Mouse (Mus musculus) ovary, postnatal 36 days (tissue): ENCODE data around the gene Elavl4.

Experiments
- DNase-seq: peaks from one replicate; pipeline ENCODE4 v3.0.0; 2022; ENCODE audit warnings: low spot score, mixed read lengths

Elavl4 gene

DNA sequence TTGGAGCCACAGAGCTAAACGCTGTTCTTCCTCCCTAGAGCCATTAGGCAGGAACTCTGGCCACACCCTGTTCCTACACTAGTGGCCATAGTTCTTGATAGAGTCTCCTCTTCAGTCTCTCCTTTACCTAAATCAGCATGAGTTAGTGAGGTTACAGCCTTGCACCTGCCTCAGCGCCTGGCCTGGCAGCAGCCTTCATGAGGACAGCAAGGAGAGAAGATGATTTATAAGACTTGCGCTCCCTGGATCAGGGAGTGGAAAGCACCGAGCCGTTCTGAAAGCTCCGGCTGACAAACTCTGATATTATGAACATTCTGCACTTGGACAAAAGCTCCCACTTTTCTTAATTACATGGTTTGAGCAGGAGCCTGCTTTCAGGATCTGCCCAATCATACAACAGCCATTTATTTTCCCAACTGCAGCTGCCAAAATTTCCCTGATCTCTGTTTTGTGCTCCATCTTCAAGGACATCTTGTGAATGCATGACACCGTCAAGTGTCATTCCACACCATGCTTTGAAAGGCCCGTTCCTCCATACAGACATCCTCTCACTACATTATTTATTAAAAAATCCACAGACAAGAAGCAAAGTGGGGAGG lies 87.3 kb downstream of the Elavl4 start:
- DNase-seq = no peak

DNA sequence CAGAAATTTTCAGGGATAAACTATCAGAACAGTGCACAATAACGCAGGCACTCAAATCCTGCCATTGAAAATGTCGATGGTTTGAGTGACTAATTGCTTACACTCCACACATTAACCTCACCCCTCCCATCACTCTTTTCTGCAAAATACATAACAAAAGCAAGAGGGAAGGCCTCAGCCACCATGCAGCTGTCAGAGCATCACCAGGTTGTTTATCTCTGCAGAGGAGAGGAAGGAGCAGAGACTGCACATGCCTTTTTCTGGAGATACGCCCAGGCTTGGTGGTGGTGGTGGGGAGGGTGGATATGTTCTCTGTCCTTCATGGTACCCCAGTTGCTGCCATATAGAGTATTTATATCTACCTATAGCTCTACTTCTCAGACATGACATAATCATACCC lies 94.3 kb downstream of the Elavl4 start:
- DNase-seq = no peak

DNA sequence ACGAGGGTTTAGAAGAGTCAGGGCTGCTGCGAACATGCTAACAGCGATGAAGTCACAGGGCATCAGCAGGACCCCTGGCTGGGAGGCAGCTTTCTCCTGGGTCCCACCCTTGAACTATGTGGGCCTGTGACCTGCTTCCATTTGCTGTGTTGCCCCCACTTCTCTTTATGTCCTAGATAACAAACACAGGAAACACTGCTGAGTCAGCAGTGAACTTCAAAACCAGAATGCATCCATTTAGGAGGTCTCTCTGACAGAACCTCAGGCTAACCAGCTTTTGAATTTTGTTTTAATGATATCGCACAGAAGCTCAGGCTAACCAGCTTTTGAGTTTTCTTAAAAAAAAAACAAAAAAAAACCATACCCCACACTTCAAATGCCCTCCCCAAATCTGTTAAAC lies 96.1 kb downstream of the Elavl4 start:
- no peak for DNase-seq

DNA sequence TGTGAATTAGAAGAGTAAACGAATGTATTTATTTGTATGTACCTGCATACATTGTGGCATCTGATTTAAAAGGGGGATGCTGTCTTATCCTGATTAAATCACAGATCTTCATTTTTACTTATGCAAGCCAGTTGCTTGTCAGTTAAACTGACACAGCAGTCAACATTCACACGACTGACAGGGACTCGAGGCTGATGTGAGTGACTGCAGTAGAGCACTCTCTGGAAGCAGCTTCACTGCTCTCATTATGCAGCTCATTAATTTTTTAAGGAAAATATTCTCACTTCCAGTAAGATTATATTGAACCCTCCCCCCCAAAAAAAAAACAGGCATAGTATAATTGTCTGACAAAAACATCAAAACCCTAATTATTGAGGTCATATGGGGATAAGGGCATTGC lies 101.7 kb downstream of the Elavl4 start:
- no peak for DNase-seq

DNA sequence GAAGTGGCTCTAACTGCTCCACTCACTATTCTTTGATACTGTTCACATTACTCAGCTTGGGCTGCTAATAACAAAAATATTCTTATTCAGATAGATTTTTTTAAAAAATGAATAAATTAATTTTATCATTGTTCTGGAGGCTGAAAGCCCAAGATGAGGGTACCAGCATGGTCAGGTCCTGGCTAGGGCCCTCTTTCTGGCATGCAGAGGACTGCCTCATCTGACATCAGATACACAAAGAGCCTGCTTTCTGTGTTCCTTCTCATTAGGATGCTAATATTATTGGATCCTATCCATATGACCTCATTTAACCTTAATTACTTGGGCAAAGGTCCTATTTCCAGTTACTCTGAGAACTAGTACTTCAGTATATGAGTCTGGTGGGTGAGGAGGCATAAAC lies 108.8 kb downstream of the Elavl4 start:
- no peak for DNase-seq

DNA sequence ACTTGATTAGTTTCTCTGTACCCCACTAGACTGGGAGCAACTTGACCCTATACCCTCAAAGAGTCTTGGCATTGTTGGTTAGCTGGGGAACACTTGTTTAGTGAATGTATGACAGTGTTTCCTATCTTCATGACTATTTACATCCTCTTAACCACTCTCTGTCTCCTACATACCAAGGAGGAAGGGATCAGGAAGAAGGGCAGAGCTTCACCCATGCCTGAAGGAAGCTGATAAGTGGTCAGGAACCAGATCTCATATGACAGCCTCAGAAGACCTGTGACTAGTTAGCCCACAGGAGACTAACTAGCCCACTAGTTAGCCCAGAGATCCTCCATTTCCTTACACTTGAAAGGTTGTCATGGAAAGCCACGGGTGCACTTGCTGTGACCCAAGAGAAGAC lies 117.2 kb downstream of the Elavl4 start:
- no peak for DNase-seq

DNA sequence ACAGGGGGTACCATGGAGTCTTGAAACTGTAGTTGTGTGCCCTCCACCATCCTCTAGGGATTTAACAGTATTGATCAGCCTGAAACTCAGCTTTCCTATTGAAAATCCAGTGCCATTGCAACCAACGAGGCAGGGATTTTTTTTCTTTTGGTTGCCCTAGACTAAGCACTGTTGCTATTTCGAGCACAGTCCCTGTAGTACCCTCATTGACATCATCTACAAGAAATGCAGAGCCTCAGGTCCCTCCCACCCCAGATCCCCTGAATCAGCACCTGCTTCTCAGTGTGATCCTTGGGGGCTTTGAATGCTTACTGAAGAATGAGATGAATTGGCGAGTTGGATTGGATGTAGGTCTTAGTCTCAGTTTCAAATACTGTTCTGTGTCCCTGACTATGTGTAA lies 119.4 kb downstream of the Elavl4 start:
- DNase-seq = no peak

DNA sequence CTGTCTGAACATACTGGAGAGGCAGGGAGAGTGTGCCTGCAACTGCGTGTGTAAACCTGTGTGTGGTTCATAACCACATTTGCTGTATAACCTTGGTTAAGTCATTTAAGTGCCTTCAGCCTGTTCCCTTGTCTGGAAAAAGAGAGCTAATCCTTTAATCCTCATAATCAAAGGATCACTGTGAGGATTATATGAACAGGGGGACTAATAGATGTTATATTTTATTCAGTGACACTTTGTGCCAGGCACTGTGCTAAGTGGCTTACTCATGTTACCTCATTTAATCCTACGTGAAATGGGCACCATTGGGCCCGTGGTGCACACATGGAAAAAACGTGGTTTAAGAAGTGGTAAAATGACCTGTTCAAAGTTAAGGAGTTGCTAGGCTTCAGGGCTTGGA lies 119.9 kb downstream of the Elavl4 start:
- no peak for DNase-seq

DNA sequence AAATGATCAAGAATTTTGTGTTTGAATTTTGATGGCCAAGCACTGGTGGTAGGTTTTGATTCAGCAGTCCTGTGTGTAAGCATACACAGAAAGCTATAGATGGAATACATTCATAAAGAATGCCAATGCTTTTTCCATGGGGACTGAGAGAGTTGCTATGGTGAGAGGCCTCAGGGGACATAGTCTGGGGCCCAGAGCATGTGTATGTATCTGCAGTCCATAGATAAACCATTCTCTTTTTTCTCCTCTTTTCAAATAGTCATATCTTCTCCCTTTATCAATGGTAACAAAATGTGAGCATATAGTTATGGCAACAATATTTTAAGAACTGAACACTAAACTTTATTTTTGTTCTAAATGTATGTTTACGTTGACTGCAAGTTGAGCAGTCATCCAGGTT lies 122.1 kb downstream of the Elavl4 start:
- no peak for DNase-seq

DNA sequence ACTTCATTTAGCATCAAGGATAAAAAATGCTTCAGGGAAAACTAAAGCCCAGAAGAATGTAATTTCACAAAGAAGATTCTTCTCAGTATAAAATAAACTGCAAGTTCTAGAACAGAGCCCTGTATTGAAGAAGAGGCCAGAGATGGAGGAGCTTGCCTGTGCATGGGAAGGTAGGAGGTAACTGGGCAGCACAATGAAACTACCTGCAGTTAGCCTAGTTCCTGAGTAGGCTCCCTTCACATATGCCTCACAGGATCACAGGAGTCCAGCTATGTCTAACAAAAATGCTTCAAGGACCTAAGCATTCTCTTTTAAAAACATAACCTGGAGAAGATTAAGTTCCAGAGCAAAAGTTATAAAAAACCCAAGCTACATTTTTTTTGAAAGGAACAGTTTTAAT lies 122.5 kb downstream of the Elavl4 start:
- no peak for DNase-seq

DNA sequence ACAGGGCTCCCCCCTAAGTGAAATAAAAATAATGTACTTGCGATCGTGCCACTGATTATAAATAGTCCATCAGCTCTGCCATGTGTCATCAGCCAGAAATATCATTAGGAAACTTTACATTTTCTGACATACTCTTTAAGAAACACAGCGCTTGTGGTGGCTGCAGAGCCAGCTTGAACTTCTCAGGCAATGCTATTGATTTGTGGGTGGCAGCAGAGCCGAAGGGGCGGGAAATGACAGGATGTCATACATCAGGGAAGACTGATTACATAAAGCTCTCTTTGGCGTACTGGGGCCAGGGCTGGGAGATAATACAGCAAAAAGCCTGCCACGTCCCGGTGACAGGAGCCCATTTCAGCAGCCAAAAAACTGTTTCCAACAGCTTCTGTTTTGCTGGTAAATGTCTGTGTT lies 124.1 kb downstream of the Elavl4 start:
- DNase-seq = no peak

DNA sequence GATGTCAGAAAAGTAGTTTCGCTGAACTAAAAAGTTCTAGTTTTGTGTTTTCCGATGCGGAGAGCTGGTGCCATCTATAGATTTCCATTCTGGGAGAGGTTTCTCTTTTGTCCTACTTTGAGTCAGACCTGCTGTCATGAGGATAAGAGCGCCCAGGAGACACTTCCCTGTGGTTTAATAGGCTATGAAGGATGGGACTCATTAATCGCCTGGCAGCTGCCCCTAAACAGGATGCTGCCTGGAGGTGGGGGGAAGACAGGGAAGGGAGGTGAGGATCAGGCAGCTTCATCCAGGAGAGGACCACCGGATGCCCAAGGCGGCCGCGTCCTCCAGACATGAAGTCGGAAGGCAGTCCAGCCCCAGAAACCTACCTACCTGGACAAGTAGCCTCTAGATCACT lies 126.2 kb downstream of the Elavl4 start:
- no peak for DNase-seq

DNA sequence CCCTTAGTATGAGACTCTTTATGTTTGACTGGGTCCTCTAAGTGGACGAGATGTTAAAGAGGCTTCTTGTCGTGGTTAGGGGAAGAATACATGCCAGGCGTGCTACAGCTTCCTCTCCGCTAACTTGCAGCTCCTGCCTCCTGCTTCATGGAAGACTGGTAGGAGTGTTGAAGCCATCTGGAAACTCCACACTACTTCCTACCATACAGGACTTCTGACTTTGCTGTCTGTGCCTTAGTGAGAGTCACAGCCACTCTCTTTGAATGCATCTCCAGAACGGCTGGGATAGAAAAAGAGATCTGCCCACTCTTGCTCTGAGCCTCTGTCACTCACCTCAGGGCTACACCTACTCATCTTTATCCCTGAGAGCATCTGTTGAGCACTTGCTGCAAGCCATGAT lies 132.9 kb downstream of the Elavl4 start:
- no peak for DNase-seq

DNA sequence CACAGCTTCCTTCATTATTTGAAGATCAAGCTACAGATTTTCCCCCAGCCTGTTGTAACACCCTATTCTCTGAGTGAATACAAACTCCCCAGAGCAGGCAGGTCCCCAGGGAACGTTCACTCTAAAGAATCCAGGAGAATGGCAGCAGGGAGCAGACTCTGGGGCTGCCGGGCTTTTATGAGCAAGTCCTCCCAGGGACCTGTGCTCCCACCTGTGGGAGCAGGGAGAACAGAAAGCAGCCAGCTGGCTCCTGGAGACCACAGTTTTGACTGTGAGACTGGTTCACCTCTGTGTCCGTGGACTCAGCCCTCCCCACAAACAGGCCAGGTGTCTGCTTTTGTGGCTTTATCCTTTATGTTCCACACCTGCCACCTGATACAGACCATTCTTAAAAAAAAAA lies 134.2 kb downstream of the Elavl4 start:
- no peak for DNase-seq

DNA sequence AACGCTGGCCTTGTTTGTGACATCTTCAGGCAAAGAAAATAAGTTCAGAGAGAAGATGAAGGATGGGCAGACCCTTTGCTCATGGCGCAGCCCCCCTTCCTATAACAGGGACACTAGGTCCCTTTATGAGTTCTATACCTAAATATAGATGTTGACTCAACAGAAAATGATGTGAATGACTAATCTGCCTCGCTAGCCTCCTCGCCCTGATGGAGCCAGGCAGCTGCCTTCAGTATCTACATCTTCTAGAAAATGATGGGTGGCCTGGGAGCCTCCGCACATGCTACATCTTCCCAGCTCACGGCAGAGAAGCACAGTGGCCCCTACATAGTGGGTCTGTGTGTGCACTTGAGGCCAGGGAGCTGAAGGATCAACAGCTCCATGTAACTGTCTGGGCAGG lies 137.2 kb downstream of the Elavl4 start:
- DNase-seq = no peak

DNA sequence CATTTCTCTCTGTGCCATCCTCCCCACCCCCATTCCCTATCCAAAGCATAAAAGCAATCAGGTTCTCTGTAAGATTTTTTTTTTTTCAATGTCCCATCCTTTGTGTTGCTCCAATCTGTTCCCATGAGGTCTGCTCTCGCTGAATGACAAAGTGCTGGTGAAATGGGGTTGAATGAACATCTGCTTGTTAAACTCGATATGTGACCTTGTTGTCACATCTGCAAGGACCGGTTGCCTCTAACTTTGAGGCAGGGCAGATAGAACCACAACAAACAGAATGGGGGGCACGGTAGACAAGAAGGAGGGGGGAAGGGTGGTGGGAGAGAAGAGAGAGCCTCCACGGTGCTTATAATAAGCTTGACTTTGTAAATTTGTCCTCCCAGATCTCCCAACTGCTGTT lies 138.0 kb downstream of the Elavl4 start:
- DNase-seq = no peak

DNA sequence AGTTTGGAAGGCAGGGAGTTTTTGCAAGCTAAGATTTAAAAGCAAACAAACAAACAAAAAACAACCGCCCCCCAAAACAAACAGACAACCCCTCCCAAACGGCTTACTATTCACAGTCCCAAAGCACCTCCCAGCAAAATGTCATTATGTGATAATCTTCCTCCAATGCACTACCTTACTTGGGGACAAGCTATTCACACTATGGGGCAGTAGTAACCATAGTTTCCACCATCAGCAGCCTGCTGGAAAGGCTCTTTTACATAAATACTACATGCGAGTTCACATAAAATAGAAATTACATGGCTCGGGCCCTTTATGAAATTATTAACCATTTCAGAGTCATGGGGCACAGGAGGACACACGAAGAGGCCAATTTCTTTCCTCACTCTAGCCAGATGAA lies 141.5 kb downstream of the Elavl4 start:
- no peak for DNase-seq

DNA sequence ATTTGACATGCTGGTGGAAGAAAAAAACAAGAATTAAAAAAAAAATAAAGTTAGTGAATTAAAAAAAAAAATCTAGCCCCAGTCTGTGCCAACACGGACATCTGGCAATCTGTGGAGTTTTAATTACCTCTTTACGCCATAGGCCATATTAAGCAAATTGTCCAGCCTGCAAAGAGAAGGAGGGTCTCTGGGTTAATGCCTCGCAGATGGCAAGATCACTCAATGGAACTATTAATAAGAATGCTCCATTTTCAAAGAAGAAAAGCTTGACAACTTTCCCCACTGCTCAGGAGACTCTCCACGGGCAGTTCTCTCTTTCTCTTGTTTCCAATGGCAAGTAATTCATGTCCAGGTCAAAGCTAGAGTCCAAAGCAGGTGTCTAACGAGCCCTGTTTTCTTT lies 142.1 kb downstream of the Elavl4 start:
- DNase-seq = no peak

DNA sequence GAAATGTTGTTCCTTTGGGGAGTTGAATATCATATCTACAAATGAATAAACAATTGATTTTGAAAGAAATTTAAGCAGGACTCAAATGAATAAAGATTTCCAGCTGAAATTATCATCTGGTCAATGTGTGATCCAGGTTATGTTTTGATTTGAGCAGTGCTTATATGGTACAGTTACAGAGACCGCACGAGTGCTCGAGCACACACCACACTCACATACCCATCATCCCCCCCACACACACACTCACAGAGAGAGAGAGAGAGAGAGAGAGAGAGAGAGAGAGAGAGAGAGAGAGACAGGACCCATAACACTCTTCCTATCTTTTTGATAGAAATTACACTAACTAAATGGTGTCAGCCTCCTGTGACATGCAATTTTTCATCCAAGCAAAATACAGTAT lies 150.0 kb downstream of the Elavl4 start:
- DNase-seq = no peak

DNA sequence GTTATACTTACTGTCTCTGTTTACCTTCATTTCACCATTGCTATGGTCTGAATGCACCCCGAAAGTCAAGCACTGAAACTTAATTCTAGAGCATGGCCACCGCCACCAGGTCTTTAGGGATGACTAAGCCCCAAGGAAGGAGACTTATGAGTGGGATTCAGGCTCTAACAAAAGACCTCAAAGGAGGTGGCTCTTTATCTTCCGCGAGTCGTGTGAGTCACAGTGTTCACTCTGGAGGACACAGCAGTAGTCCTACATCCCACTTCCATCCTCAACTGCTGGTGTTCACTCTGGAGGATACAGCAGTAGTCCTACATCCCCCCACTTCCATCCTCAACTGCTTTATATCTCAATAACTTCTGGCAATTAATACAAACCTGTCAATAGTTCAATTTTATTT lies 151.8 kb downstream of the Elavl4 start:
- no peak for DNase-seq

DNA sequence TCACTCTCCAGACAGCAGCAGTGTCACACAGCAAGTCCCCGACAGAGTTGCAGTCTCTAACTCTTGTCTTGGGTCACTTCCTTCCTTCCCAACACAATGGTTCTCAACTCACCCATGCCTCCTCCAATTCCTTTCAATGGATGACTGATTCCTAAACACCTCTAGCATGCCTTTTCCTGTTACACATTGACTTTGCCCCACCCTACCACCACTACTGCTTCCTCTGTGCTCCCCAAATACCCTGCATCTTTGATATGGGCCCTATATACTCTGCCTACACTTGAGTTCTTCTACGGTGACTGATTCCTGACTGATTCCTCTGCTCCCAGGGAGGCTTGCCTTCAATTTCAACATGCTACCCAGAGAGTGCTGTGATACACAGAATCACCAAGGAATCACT lies 153.1 kb downstream of the Elavl4 start:
- no peak for DNase-seq

DNA sequence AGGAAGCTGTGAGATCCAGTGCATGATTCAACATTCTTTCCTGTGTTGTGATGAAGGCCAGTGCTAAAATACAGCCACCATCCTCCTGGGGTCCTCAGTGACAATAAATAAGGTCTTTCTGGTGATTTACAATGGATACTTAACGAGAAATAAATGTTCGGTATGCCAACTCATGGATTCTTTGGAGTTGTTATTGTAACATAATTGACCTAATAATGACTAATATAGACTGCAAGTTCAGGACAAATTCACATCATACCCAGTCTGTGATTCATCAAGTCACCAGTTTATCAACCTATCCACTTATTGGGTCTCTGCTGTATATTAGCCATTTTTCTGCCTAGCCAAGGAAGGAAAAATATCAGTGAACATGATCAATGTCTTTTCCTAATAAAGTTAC lies 174.4 kb downstream of the Elavl4 start:
- DNase-seq = no peak

DNA sequence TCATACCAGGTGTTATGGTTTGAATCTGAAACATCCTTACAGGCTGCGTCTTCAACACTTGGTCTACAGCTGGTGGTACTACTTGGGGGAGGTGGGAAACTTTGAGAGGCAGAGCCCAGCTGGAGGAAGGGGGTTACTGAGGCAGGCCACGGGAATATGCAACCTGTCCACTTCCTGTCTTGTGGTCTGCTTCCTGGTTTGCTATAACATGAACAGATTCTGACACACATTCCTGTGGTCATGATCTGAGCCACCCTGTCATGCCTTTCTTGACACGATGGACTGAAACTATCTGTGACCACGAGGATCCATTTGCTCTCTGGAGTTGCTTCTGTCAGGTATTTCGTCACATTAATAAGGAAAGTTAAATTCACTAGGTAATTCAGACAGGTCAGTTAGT lies 179.7 kb downstream of the Elavl4 start:
- DNase-seq = no peak

DNA sequence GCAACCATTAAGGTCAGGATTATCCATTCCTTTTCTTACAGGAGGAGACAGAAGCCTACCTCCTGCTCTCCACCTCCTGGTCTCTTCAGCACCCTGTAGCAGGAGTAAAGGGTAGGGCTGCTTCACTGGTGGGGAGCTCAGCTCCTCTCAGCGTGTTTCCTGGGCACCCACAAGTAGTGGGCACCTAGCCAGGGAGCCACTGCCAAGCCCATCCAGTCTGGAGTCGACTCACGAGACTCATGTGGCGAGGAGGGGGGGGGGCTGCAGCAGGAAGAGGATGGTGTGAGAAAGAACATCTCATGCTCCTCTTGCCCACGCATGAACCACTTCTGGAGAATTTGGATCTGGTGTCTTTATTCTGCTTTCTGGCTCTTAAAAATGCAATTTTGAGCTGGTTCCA lies 186.5 kb downstream of the Elavl4 start:
- no peak for DNase-seq

DNA sequence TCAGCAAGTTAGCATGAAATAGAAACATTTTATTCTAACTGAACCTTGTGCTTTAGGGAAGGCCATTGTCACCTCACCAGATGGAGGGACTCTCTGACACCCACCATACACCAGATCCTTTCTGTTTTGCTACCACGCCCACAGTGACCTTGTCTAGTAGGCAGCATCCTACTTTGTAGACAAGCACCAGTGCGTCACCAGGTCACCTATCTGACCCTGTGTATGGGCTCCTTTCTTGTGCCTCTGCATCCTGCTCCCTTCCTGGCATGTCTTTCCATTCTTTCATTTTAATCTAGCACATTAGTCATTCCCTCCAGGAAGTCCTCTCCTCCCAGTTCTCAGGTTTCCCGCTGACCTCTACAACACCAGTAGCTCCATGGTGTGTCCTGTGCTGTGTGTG lies 190.1 kb downstream of the Elavl4 start:
- no peak for DNase-seq
